1 mouse cellular context compared by ENCODE assay signal in the genomic region with DNA sequence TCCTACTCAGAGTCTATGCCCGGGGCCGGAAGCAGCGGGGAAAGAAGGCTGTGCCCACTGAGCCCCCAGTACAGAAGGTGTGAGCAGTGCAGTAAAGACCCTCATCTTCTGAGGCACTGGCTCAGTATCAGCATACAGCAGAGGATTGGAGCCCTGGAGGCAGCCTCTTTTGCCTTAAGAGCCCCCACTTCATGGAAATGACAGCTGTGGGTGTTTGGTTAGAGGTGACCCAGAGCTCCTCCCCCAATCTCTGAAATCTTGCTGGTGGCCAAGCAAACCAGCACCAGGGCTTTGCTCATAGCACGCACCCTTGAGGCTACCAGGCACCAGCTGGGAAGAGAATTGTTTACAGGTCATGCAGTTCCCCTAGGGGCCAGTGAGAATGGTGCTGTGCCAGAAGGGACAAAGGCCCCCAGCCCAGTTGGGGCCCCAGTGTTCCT.
TF ChIP-seq lines count a peak whose summit lies in the region.

No protein-coding gene starts in this region.

TF ChIP-seq in myocyte, 11 proteins besides CTCF, POLR2A, EP300 and RAD21:
- TF ChIP-seq POLR2AphosphoS2 (IDR thresholded peaks at IDR 0.05; ENCODE audit: insufficient read length, low read depth) = peak; percentile 18
- TF ChIP-seq MYOD1 (IDR thresholded peaks at IDR 0.05; ENCODE audit: control insufficient read depth in 1 of 3, insufficient read length in 2 of 3, low read depth in 2 of 3) = no peak
- TF ChIP-seq USF1 (IDR thresholded peaks at IDR 0.05; ENCODE audit: low read depth) = no peak
- TF ChIP-seq MYOG (IDR thresholded peaks at IDR 0.05; ENCODE audit: control insufficient read depth in 1 of 3, insufficient read depth in 1 of 3, insufficient read length in 2 of 3, low read depth in 2 of 3) = no peak
- no peak for TF ChIP-seq TCF3 (IDR thresholded peaks at IDR 0.05; ENCODE audit: insufficient read length, low read depth)
- no peak for TF ChIP-seq TCF12 (IDR thresholded peaks at IDR 0.05; ENCODE audit: insufficient read depth, poor library complexity, severe bottlenecking)
